Mouse (Mus musculus): ENCODE data around the gene Cmtm8.

Gene Cmtm8

DNA sequence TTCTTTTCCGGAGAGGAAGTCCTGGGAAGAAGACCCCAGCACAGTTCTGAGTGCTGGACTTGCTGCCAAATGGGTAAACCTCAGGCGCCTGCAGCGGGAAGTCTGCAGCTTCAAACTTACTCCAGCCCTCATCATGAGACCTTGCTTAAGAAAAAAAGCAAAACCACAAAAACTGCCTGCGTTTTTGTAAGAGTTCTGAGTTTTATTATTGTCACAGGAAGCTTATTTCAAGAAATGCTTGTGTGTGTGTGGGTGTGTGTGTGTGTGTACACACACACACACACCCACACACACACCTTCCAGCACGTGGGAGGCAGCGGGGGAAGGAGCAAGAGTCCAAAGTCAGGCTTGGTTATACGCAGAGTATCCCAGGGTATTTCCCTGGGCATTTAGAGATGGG, 85.7 kb downstream of the Cmtm8 start:
- no peak for DNase-seq (ENCODE audit: low read depth)

DNA sequence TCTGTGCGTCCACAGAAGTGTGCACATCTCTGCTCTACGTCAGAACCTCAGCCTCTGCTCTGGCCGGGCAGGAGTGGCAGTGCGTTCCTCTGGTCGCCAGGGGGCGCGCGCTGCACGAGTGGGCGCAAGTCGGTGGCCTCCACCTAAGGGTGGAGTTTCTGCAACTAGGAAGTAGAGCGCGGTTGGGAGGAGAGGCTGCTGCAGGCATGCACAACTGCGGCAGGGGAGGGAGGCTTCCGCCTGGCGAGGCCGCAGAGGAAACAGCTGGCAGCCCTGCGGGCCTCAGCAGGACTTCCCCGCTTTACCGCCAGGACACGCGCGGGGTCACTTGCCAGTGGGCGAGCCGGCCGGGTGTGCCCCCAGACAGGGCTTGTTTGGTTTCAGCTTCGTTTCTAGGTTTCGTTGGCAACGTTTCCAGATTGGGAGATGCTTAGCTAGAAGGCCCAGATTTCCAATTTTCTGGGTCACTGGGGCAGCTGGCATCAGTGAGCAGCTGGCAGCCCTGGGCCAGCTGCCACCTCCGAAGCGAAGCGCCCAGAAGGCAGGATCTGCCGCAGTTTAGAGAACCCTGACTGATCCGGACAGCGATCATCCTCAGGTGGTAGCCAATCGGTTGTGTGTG, 91.0 kb downstream of the Cmtm8 start:
- DNase-seq (ENCODE audit: low read depth), result peak; percentile 86

DNA sequence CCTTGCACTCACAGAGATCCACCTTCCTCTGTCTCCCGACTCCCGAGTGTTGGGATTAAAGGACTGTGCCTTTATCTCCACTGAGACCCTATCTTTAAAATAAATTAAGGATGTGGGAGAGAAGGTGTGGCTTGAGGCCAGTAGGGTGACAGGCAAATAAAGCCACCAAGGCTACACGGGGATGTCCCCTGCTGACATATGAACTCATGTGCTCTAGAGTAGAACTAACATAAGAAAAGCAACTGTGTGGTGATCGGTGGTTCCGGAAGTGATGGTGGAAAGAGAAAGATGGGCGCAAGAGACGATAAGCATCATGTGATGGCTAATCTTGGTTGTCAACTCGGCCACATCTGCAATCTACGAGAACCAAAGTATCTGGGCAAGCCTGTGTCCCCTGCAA, 91.6 kb downstream of the Cmtm8 start:
- no peak for DNase-seq (ENCODE audit: low read depth)

DNA sequence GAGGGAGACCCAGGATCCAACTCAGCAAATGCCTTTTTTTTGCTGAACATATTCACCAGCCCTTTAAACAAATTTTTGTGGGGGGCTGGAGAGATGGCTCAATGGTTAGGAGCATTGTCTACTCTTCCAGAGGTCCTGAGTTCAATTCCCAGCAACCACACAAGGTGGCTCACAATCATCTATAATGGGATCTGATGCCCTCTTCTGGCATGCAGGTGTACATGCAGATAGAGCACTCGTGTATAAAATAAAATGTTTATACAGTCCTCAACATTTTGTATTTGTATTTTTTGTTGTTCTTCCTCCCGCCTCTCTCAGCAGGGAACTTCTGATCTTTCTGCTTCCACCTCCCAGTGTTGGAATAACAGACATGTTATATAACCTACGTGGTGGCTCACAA, 92.4 kb downstream of the Cmtm8 start:
- no peak for DNase-seq (ENCODE audit: low read depth)

DNA sequence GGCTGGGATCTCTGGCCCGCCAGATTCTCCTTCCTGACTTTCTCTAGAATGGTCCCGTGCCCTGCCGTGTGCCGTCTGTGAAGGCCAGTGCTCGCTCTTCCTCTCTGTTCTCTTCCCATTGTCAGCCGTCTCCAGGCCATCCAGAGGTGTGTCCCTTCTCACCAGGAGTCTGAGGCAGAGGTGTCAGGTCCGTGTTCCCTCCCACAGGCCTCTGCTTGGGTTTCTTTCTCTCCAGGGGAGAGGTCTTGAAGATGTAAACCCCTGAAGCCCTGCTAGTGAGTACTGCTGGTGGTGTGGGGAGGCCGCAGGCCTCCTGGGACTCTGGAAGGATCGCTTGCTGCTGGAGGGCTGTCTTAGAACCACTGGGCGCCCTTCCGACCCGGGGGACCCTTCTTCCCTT, 96.5 kb downstream of the Cmtm8 start:
- no peak for DNase-seq (ENCODE audit: low read depth)

DNA sequence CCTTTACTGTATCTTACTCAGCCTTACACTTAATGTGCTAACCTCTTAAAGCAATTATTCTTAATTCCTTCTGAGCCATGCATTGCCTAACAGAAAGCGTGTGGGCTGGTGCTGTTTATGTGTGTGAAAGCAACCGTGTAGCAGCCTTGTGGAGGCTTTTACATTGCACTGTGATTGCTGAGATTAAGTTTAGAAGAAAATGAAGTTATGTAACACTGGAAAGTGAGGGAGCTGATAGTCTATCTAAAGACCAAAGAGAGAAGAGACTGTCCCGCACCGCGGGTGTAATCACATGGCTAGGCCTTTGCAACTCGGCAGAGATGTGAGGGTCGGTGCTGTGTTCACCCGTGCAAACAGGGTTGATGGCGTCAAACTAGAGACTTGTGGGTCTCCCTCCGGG, 96.9 kb downstream of the Cmtm8 start:
- no peak for DNase-seq (ENCODE audit: low read depth)

DNA sequence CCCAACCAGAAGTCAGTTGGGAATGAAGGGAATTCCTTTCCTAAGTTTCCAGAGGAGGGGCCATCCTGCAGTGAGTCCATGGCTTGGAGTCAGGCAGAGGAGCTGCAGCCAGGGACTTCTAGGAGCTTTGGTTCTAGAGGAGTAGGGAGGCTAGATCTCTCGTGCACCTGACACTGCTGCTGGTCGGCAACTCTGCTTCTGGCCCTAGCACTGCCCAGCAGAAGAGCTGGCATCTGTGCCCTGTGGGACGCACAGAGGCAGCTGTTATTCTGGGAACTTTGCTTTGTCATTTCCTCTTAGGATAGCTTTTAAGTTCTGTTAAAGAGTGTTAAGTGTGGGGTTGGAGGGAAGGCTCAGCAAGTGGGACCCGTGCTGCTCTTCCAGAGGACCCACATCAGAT, 98.3 kb downstream of the Cmtm8 start:
- no peak for DNase-seq (ENCODE audit: low read depth)

DNA sequence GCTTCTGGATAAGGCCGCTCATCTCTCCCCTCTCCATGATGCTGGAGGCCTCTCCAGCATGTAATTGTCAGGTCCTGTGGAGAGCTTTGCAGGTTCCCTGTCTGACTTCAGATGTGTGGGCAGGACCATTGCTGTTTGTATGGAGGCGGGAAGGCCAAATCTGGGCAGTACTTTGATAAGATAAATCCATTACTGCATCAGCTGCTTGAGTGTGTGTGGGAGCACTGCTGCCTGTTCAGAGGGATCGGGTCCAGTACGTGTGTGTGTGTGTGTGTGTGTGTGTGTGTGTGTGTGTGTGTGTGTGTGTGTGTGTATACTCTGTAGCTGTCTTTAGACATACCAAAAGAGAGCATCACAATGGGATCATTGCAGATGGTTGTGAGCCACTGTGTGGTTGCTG, 98.8 kb downstream of the Cmtm8 start:
- no peak for DNase-seq (ENCODE audit: low read depth)

DNA sequence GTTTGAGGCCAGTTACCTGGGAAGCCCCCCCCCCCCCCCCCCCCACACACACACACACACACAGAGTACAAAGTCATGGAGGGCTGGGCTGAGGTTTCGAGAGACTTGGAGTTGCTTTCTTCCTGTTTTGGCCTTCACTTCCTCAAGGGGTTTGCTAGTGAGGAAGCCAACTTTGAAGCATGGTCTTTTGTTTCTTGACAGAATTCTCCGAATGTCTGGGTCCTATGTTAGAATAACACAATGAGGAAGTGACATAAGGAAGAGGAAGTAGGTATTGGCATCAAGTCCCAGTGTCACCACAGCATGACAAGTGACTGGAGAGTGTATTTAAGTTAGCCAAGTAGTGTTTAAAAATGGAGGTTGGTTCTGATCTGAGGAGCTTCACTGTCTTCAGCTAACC, 101.2 kb downstream of the Cmtm8 start:
- DNase-seq (ENCODE audit: low read depth), result no peak

DNA sequence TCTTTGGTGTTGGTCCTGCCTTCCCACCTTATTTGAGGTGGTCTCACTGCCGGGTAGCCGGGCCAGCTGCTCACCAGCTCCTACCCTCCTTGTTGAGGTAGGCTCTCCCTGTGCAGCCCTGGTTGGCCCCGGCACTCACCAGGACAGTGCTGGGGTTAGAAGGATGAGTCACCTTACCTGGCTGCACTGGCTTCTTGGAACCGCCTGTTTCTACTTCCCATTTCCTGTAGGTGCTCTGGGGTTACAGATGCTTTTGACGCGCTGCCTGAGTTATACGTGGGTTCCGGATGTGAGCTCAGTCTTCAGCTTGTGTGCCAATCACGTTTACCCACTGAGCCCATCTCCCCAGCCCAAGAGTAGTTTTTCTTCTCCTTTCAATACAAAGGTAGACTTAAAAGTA, 103.6 kb downstream of the Cmtm8 start:
- no peak for DNase-seq (ENCODE audit: low read depth)
